Mouse (Mus musculus) cerebellum, adult 2 months (tissue): Measurements from ENCODE around the gene Efhc1.
A peak's percentile ranks its signal among the peaks of the same experiment; 100 is the strongest.

ENCODE experiments used
- CTCF ChIP-seq: fragments of 200-500 bp; IDR thresholded peaks from 2 replicates; pipeline ENCODE4 v1.5.1; 2011; ENCODE audit warnings: low read depth, mild to moderate bottlenecking, control low read depth, low read length, moderate library complexity, borderline replicate concordance; ENCODE audit not compliant: insufficient read depth
- POLR2A ChIP-seq: fragments of 200-500 bp; IDR thresholded peaks from 2 replicates; pipeline ENCODE4 v1.6.1; 2011; ENCODE audit warnings: low read length, control low read depth, borderline replicate concordance; ENCODE audit not compliant: insufficient read depth

- peak; percentile 21; the same call in 1 of the 2 replicates for TF ChIP-seq CTCF
- TF ChIP-seq POLR2A, result no peak
Measured at GRCm38 (mm10) chr1:20984103-20984502, 32.7 kb downstream of the Efhc1 start.
